Mouse (Mus musculus): ENCODE results near the gene Ramp1.
A peak's percentile ranks its signal among the peaks of the same experiment; 100 is the strongest.

The Ramp1 gene

DNA sequence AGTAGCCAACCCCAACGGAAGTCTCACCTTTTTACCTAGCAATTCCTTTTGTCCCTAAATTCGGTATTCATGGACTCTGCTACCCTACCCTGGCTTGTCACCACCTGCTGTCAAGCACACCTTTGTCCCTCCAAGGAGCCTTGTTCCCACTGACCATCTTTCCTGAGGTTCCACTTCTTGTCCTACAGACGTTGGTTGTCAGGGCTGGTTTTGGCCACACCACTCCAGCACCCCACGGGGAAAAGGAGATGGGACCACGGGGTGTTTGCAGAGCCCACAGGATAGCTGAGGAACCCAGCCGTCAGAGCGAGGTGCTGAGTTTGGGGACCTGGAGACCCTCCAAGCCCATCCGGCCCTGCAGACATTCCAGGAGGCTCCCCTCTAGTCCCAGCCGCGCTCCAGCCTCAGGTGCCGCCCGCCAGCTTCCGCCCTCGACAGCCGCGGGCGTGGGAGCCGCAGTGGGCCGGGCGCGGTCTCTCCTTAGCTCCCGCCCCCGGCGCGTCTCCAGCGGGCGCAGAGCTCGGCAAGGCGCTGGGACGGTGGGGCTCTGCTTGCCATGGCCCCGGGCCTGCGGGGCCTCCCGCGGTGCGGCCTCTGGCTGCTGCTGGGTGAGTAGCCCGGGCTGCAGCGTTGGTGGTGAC, at the start of gene Ramp1:
Ramp1 (plus strand) TSS at position 290 of the 641 bp plus-strand sequence.
- H3K27me3 ChIP-seq (ENCODE audit: control insufficient read depth, insufficient read depth, low read length, poor library complexity, severe bottlenecking), result no peaks in the 10 kb centered on the region
- DNase-seq (ENCODE audit: low read depth, low spot score), result peak; percentile 33
- H3K36me3 ChIP-seq (ENCODE audit: control insufficient read depth, insufficient read depth, low read length, poor library complexity, severe bottlenecking), result no peaks in the 10 kb centered on the region

DNA sequence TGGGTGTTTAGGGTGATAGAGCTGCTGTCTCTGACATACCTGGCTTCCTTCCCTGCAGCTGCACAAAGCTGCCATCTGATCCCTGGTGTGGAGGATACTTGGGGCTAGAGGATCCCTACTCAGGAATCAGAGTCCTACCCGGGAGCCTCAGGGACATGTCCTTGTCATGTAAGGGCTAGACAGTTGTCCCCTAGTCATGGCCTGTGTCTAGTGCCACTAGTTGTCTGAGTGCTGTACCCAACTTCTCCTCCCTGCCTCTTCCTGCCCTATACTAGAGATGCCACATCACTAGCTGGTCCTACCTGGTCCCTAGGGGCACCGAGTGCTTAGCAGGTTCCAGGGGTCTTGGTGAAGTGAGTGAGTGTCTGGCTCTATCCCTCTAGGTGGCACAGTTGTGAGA, 42.6 kb upstream of the Ramp1 start:
- no peaks in the 10 kb centered on the region for H3K27me3 ChIP-seq (ENCODE audit: control insufficient read depth, insufficient read depth, low read length, poor library complexity, severe bottlenecking)
- H3K36me3 ChIP-seq (ENCODE audit: control insufficient read depth, insufficient read depth, low read length, poor library complexity, severe bottlenecking), result no peaks in the 10 kb centered on the region
- DNase-seq (ENCODE audit: low read depth, low spot score), result no peak

DNA sequence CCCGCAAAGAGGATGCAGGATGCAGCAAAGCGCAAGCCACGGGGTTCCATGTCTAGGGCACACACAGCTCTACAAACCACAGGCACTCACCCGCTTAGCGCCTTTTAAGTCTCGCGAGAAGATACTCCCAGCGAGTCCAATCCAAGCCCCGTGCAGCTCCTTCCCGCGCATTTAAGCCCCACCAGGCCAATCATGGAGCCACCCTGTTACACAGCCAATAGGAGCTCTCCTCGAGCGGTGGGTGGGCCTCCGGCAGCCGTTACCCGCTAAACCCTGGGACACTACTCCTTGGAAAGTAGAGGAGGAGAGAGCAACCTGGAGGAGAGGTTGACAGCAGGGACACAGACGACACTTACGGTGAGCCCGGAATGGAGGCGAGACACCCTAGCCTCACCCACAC, 34.8 kb upstream of the Ramp1 start, which contains the start of gene Rbm44:
Rbm44 (plus strand) TSS at position 277 of the 400 bp plus-strand sequence.
- no peaks in the 10 kb centered on the region for H3K36me3 ChIP-seq (ENCODE audit: control insufficient read depth, insufficient read depth, low read length, poor library complexity, severe bottlenecking)
- DNase-seq (ENCODE audit: low read depth, low spot score), result peak; percentile 55

DNA sequence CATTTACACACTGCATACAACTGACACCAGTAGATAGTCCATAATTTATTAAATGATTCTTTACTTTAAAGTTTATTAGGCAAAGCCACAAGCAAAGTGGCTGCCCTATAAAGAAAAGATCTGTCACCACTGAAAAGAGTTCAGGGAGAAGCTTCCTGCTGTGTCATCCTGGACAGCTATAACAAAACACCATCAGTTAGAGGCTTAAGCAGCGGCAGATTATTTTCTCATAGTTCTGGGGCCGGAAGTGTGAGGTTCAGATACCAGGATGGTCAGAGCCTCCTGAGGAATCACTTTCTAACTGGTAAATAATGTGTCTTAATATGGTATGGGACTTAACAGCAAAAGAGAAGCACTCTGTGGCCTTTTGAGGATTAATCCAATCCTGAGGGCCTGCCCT, 28.1 kb upstream of the Ramp1 start:
- DNase-seq (ENCODE audit: low read depth, low spot score), result no peak
- no peaks in the 10 kb centered on the region for H3K27me3 ChIP-seq (ENCODE audit: control insufficient read depth, insufficient read depth, low read length, poor library complexity, severe bottlenecking)
- H3K36me3 ChIP-seq (ENCODE audit: control insufficient read depth, insufficient read depth, low read length, poor library complexity, severe bottlenecking), result no peaks in the 10 kb centered on the region

More for the DNA sequence above, 34.8 kb upstream of the Ramp1 start, which contains the start of gene Rbm44:
- no peaks in the 10 kb centered on the region for H3K27me3 ChIP-seq (ENCODE audit: control insufficient read depth, insufficient read depth, low read length, poor library complexity, severe bottlenecking)

DNA sequence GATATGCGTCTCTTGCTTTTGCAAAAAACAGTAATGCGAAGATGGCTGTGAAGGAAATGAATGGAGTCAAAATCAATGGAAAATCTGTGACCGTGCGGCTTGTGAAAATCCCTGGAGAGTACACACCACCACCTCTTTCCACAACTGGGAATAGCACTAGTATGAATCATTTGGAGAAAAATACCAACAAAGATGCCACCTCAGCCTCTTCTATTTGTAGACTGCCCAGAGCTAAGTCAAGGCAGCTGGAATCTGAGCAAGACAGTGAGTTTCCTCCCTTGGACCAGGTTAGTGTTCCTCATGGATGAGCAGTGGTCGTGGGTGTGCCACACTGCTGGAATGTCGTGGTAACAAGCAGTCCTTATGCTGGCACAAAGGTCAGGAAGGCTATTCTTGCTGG, 12.8 kb upstream of the Ramp1 start:
- Histone ChIP-seq H3K27me3 (ENCODE audit: control insufficient read depth, insufficient read depth, low read length, poor library complexity, severe bottlenecking) (no peaks in the 10 kb centered on the region), H3K36me3 (ENCODE audit: control insufficient read depth, insufficient read depth, low read length, poor library complexity, severe bottlenecking) (no peaks in the 10 kb centered on the region)
- no peak for DNase-seq (ENCODE audit: low read depth, low spot score)

DNA sequence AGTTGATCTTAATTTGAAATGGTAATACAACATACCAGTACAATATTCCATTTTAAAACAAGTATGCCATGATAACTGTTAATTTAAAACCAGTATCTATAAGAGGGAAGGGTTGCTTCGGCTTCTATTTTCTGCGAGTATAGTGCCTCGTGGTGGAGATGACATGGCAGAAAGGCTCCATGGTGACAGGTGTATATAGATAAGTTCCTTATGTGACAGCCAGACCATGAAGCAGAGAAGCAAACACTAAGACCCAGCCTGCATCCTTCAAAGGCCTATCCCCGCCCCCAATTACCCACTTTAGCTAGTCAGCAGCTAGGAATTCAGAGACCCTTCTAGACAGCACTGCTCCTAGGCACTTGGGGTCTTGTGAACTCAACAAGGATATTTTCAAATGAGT, 10.5 kb upstream of the Ramp1 start:
- H3K27me3 ChIP-seq (ENCODE audit: control insufficient read depth, insufficient read depth, low read length, poor library complexity, severe bottlenecking), result no peaks in the 10 kb centered on the region
- no peak for DNase-seq (ENCODE audit: low read depth, low spot score)

DNA sequence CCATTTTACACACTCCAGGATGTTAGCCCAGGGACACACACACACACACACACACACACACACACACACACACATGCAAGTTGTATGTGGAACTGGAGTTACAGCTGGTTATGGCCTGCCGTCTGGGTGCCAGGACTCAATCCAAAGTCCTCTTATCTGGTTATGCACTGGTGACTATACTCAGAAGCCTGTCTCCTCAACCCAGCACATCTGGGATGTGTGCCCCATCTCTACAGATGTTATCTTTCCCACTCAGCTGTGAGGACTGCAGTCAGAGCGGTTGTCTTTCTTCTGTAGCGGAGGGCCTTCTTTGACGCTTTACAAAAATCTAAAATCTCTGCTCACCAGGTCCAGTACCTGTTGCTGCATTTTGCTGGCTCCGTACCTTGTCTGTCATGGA, 4.8 kb upstream of the Ramp1 start:
- no peak for DNase-seq (ENCODE audit: low read depth, low spot score)
- Histone ChIP-seq H3K27me3 (ENCODE audit: control insufficient read depth, insufficient read depth, low read length, poor library complexity, severe bottlenecking) (no peaks in the 10 kb centered on the region), H3K36me3 (ENCODE audit: control insufficient read depth, insufficient read depth, low read length, poor library complexity, severe bottlenecking) (no peaks in the 10 kb centered on the region)

More for the DNA sequence above, 10.5 kb upstream of the Ramp1 start:
- H3K36me3 ChIP-seq (ENCODE audit: control insufficient read depth, insufficient read depth, low read length, poor library complexity, severe bottlenecking), result no peaks in the 10 kb centered on the region

DNA sequence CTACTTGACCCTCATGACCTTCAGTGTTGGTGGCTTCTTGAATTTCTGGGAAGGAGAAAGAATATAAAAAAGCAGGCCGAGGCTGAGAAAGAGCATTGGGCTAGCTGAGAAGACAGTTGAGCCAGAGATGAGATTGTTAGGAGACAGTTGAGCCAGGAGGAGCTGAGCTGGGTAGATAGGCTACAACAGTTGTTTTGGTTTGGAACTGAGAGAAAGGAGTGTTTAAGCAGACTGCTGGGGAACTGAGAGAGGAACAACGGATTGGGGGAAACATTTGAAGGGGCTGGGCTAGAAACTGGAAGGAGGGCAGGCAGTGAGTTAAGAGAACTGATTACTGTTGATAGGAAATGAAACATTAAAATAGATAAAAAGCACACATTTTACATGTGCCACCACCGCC, 3.6 kb upstream of the Ramp1 start:
- Histone ChIP-seq H3K27me3 (ENCODE audit: control insufficient read depth, insufficient read depth, low read length, poor library complexity, severe bottlenecking) (no peaks in the 10 kb centered on the region), H3K36me3 (ENCODE audit: control insufficient read depth, insufficient read depth, low read length, poor library complexity, severe bottlenecking) (no peaks in the 10 kb centered on the region)
- no peak for DNase-seq (ENCODE audit: low read depth, low spot score)

DNA sequence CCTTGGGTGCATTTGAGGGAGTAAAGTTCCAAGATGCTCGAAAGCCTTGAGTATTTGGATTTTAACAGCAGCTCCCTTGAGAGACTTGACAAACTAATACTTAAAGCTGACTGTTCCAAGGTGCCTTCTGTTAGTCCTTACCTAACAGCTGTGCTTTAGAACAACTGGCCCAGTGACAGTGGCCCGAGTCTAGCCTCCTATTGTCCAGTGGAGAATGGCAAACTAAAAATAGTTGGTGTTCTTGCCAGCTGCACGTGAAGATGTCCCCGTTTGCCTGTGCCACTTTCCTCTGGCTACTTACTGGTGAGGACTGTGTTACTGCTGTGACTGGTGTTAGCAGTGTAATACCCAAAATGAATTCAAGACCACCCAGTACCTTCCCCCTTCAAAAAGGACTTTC, 2.8 kb upstream of the Ramp1 start:
- no peaks in the 10 kb centered on the region for H3K36me3 ChIP-seq (ENCODE audit: control insufficient read depth, insufficient read depth, low read length, poor library complexity, severe bottlenecking)
- DNase-seq (ENCODE audit: low read depth, low spot score), result no peak
- H3K27me3 ChIP-seq (ENCODE audit: control insufficient read depth, insufficient read depth, low read length, poor library complexity, severe bottlenecking), result no peaks in the 10 kb centered on the region

DNA sequence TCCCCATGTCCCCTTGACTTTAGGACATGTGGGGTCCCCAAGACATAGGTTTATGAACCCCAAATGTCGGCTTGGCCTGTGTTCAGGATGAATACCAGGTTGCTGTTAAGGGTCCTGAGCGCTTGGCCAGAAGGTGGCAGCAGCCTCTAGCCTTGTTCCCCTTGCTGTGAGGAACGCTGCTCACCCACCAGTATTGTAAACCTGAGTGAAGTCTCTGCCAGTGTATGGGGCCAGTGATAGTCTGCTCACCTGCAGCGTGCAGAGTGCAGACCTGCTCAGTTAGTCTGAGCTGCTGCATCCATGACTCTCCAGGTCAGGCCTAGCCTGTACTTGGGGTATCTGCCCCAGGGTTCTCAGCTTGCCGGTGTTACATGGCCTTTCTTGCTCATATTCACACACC, 536 bp upstream of the Ramp1 start:
- Histone ChIP-seq H3K27me3 (ENCODE audit: control insufficient read depth, insufficient read depth, low read length, poor library complexity, severe bottlenecking) (no peaks in the 10 kb centered on the region), H3K36me3 (ENCODE audit: control insufficient read depth, insufficient read depth, low read length, poor library complexity, severe bottlenecking) (no peaks in the 10 kb centered on the region)
- peak; percentile 86 for DNase-seq (ENCODE audit: low read depth, low spot score)

DNA sequence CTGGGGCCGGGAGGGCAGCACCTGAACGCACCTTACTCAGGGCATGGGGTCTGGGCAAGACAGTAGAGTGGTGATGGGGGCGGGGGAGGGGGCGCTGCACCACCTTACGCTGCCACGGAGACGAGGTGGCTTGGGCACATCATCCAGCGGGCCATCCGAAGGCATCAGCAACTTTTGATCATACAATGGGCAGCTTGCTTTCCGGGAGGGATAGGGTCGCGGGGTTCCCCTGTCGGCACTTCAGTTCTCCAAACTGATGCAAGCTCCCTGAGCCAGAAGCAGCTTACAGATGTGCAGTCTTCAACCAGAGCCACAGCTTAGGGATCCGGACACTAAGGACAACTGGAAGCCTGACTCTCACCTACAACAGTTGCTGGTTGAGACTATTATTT, 548 bp downstream of the Ramp1 start:
- DNase-seq (ENCODE audit: low read depth, low spot score), result no peak
- H3K36me3 ChIP-seq (ENCODE audit: control insufficient read depth, insufficient read depth, low read length, poor library complexity, severe bottlenecking), result no peaks in the 10 kb centered on the region
- H3K27me3 ChIP-seq (ENCODE audit: control insufficient read depth, insufficient read depth, low read length, poor library complexity, severe bottlenecking), result no peaks in the 10 kb centered on the region

DNA sequence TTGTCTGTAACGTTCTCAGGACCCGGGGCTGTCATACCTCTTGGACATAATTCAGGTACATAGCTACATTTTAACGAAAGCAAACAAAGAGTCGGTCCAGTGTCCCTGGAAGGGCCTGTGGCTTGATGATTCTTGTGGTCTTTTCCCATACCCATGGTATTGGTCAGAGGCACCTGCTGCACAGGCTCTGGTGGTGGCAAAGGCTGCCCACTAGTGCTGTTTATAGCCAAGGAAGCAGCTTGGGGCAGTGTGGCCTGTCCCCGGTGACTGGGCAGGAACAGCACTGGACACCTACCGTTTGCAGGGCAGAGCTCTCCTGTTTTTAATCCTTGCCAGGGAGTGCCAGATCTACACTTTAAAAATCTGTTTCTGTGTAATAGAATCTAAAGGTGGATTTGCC, 1.1 kb downstream of the Ramp1 start:
- no peak for DNase-seq (ENCODE audit: low read depth, low spot score)
- H3K27me3 ChIP-seq (ENCODE audit: control insufficient read depth, insufficient read depth, low read length, poor library complexity, severe bottlenecking), result no peaks in the 10 kb centered on the region
- no peaks in the 10 kb centered on the region for H3K36me3 ChIP-seq (ENCODE audit: control insufficient read depth, insufficient read depth, low read length, poor library complexity, severe bottlenecking)

DNA sequence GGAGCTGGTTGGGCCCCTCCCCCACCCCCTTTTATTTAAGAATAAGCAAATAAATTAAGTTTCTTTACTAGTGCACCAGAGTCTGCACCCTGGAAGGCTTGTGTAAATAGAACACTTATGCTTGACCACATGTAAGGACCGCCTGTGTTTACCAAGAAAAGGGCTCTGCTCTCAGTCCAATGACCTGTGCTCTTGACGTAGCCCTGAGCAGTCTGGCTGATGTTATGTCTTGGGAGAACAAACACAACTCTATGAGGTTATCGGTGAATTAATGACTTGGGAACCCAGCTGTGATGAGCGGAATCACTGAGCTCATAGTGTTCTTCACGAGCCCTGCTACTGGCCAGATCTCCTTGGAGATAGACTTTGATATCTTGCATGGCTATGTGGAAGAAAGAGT, 1.6 kb downstream of the Ramp1 start:
- H3K27me3 ChIP-seq (ENCODE audit: control insufficient read depth, insufficient read depth, low read length, poor library complexity, severe bottlenecking), result no peaks in the 10 kb centered on the region
- H3K36me3 ChIP-seq (ENCODE audit: control insufficient read depth, insufficient read depth, low read length, poor library complexity, severe bottlenecking), result no peaks in the 10 kb centered on the region
- no peak for DNase-seq (ENCODE audit: low read depth, low spot score)

DNA sequence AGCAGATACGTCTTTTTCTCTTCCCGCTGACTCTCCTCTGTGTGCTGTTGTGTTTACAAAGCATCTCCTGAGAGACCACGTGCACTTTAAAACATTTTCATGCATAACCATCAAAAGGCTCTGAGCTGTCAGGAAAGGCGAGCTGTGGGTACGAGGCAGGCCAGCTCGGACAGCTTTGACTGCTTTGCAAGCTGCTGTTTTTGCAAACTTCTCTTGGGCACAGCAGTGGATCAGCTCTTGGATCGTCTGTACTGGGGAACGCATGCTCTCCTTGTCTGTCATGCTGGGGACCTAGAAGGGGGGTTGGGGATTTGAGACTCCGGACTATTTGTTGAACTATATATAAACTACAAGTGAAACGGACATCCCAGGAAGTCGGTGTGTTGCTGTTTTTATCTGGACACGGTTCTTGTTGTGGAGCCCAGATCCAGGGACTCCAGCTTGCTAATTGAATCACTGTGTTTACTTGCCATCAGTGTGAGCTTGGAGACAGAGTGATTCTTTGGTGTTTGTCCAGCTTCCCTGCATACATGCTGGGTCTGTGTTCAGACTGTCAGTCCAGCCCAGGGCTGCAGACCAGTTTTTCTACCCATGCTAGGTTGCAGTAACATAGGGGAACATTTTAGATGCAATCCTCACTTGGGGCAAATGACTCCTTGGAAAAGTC, 2.3 kb downstream of the Ramp1 start:
- Histone ChIP-seq H3K36me3 (ENCODE audit: control insufficient read depth, insufficient read depth, low read length, poor library complexity, severe bottlenecking) (no peaks in the 10 kb centered on the region), H3K27me3 (ENCODE audit: control insufficient read depth, insufficient read depth, low read length, poor library complexity, severe bottlenecking) (no peaks in the 10 kb centered on the region)
- DNase-seq (ENCODE audit: low read depth, low spot score), result no peak

DNA sequence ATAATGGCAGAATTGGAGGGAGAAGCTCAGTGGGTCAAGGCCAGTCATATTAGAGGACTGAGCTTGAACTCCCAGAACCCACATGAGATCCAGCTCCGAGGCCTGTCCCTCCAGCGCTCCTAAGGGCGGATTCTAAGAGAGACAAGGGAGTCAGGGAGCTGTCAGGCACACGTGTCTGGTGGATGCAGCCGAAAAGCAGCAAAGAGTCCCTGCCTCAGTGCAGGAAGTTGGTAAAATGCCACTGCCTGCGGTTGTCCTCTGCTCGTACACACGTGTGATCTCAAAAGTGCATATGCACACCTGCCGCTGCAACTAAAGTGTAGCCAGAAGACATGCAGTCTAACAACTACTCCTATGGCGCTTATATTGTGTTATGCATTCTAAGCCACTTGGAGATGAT, 3.7 kb downstream of the Ramp1 start:
- Histone ChIP-seq H3K27me3 (ENCODE audit: control insufficient read depth, insufficient read depth, low read length, poor library complexity, severe bottlenecking) (no peaks in the 10 kb centered on the region), H3K36me3 (ENCODE audit: control insufficient read depth, insufficient read depth, low read length, poor library complexity, severe bottlenecking) (no peaks in the 10 kb centered on the region)
- peak; percentile 15 for DNase-seq (ENCODE audit: low read depth, low spot score)

DNA sequence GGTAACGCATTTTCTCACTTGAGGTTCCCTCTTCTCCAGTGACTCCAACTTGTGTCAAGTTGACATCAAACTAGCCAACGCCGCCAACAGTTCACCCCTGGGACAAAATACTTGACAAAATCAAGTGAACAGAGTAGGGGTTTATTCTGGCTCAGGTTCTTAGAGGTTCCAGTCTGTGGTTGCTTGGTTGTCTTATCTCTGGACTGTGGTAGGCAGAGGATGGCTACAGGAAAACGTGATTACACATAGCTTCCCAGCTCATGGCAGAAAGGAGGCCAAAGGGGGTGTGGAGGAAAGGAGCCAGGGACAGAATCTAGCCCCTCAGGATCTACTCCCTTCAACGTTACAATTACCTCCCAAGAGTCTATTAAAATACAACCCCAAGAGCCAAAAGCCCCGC, 7.1 kb downstream of the Ramp1 start:
- DNase-seq (ENCODE audit: low read depth, low spot score), result no peak
- no peaks in the 10 kb centered on the region for H3K27me3 ChIP-seq (ENCODE audit: control insufficient read depth, insufficient read depth, low read length, poor library complexity, severe bottlenecking)
- no peaks in the 10 kb centered on the region for H3K36me3 ChIP-seq (ENCODE audit: control insufficient read depth, insufficient read depth, low read length, poor library complexity, severe bottlenecking)
